Mouse (Mus musculus) kidney, embryonic 16.5 days (tissue): ENCODE measurements around the gene Pkd1l1. TPM values are rescaled to one million over a fixed set of nuclear protein-coding genes. Genes with fewer than 3 reads are reported as not detected.

Source experiments
- ATAC-seq: fragments of 200-750 bp; cut with Nextera tagmentation; 2 replicates; pipeline ENCODE4 v1.8.0; 2017; ENCODE audit warnings: moderate TSS enrichment; ENCODE audit not compliant: low FRiP score, low TSS enrichment
- H3K27ac ChIP-seq: fragments of 300-500 bp; sonication (generic); 2 replicates; pipeline ENCODE4 v1.5.1; 2014; ENCODE audit warnings: low read length
- H3K27me3 ChIP-seq: fragments of 300-500 bp; sonication (generic); 2 replicates; pipeline ENCODE4 v1.6.1; 2014; ENCODE audit warnings: low read length, control low read depth, mixed read lengths; ENCODE audit not compliant: insufficient read depth
- H3K36me3 ChIP-seq: fragments of 300-500 bp; sonication (generic); 2 replicates; pipeline ENCODE4 v1.6.1; 2014; ENCODE audit warnings: low read length, control low read depth, mixed read lengths; ENCODE audit not compliant: insufficient read depth
- H3K4me1 ChIP-seq: fragments of 300-500 bp; sonication (generic); 2 replicates; pipeline ENCODE4 v1.6.1; 2014; ENCODE audit warnings: low read length, control low read depth, mixed read lengths; ENCODE audit not compliant: insufficient read depth
- H3K4me2 ChIP-seq: fragments of 300-500 bp; sonication (generic); replicated peaks from 2 replicates; pipeline ENCODE4 v1.6.1; 2014; ENCODE audit warnings: low read depth, low read length
- H3K4me3 ChIP-seq: fragments of 300-500 bp; sonication (generic); 2 replicates; pipeline ENCODE4 v1.5.1; 2014; ENCODE audit warnings: mild to moderate bottlenecking, low read length
- H3K9ac ChIP-seq: fragments of 300-500 bp; sonication (generic); replicated peaks from 2 replicates; pipeline ENCODE4 v1.6.1; 2014; ENCODE audit warnings: low read length
- H3K9me3 ChIP-seq: fragments of 300-500 bp; sonication (generic); 2 replicates; pipeline ENCODE4 v1.6.1; 2016; ENCODE audit warnings: low read length, control low read depth
- WGBS: fragments of 180-500 bp; shearing (Covaris S2); extraction: QIAGEN DNeasy Blood & Tissue Kit; methylation state at CpG from one replicate; pipeline ENCODE4 v1.1.7; 2014; 5-methylcytosine and 5-hydroxymethylcytosine counted together
- polyA plus RNA-seq: library from polyadenylated mRNA; unstranded; fragments of >200 nt; fragmentation: Nextera tagmentation; extraction: Ambion mirVana; gene quantifications from 2 replicates; pipeline ENCODE4 v1.2.1, GENCODE M21; 2015

The Pkd1l1 gene
- polyA plus RNA-seq, 1 experiment from 2014 or later, result 0.45 TPM

DNA sequence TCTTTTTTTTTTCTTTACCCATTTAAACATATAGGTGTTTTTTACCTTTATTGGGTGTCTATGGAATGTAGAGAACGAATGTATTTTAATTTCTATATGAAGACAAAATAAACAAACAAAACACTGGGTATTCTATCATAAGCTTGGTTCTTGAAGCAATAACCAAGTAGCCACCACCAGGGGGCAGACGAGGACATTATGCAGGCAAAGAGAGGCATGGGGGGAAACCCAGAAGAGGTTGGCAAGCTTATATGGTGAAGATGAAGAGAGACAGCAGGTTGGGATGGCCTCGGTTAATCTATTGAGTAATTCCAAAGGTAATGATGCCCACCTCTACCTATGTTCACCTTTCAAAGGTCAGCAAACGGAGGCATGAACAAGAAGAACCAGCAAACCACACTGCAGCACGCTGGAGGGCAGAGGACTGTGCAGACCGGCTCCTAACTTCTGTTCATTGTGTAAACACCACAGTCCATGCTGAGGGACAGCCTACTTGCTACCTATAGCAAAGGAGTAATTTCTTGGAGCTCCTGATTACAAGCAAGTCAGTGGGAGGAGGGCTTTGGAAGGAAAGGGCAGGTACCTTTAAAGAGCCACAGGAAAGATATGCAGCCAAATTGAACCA lies 10.3 kb upstream of the Pkd1l1 start:
- H3K4me2 ChIP-seq, result no peak overlapping the region
- no peaks in the 10 kb centered on the region for H3K27me3 ChIP-seq
- no peak for ATAC-seq
- WGBS, result 42% methylated on average over 6 of the region's 6 CpGs
- H3K4me3 ChIP-seq, result no peak overlapping the region
- no peaks in the 10 kb centered on the region for H3K4me1 ChIP-seq
- no peaks in the 10 kb centered on the region for H3K36me3 ChIP-seq
- H3K9me3 ChIP-seq, result no peaks in the 10 kb centered on the region
- H3K9ac ChIP-seq, result no peak overlapping the region
- no peak overlapping the region for H3K27ac ChIP-seq

DNA sequence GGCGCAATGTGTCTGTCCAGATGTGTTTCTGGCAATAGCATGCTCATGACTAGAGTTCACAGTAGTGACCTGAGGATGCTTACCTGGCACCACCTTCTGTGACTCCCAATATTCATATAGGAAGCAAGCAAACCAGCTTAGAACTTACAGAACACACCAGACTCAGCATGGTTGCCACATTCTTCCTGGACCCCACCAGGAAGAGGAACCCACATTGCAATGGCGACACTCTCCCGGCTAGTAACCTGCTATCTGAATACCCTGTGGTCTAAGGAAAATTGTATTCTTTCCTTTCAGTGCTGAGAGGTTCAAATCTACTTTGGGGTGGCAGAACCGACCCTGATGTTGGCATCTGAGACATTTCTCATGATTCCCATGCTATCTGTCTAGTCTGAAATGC lies 5.1 kb upstream of the Pkd1l1 start:
- H3K4me3 ChIP-seq, result no peak overlapping the region
- peaks cover 4% of the 10 kb centered on the region; the same call in 1 of the 2 replicates for H3K4me1 ChIP-seq
- H3K4me2 ChIP-seq, result no peak overlapping the region
- H3K27ac ChIP-seq, result no peak overlapping the region
- no peak overlapping the region for H3K9ac ChIP-seq
- H3K27me3 ChIP-seq, result no peaks in the 10 kb centered on the region
- H3K36me3 ChIP-seq, result no peaks in the 10 kb centered on the region
- H3K9me3 ChIP-seq, result no peaks in the 10 kb centered on the region
- ATAC-seq, result no peak
- WGBS, result 86% methylated on average over 4 of the region's 4 CpGs

DNA sequence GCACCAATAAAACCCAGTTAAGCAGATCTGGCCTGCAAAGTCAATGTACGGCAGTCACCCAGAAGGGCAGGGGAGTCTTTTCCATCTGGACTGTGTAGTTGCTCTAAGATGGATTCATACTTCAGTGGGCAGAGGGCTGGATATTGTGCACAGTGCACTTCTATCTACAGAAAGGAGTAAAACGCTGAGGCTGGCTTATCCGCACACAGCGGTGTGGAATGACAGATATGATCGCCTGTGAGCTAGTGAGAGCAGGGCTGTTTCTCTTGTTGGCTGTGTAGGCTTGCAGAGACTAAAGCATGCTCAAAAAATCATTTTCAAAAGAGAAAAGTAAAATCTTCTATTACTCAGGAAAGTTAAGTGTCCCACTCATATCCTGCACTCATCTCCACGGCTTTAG lies 973 bp downstream of the Pkd1l1 start:
- Histone ChIP-seq H3K4me3 (no peak overlapping the region), H3K9me3 (no peaks in the 10 kb centered on the region), H3K4me1 (peaks cover 4% of the 10 kb centered on the region; the same call in 1 of the 2 replicates), H3K27me3 (no peaks in the 10 kb centered on the region), H3K9ac (no peak overlapping the region), H3K27ac (no peak overlapping the region), H3K4me2 (no peak overlapping the region), H3K36me3 (no peaks in the 10 kb centered on the region)
- no peak for ATAC-seq
- 79% methylated on average over 6 of the region's 6 CpGs for WGBS

GRCm38 (mm10) chr11:8970509-8970908 lies 2.6 kb downstream of the Pkd1l1 start:
- Histone ChIP-seq H3K9ac (no peak overlapping the region), H3K36me3 (no peaks in the 10 kb centered on the region), H3K4me1 (no peaks in the 10 kb centered on the region), H3K9me3 (no peaks in the 10 kb centered on the region), H3K27me3 (no peaks in the 10 kb centered on the region), H3K4me3 (no peak overlapping the region), H3K27ac (no peak overlapping the region), H3K4me2 (no peak overlapping the region)
- 67% methylated on average over 9 of the region's 9 CpGs for WGBS
- no peak for ATAC-seq

DNA sequence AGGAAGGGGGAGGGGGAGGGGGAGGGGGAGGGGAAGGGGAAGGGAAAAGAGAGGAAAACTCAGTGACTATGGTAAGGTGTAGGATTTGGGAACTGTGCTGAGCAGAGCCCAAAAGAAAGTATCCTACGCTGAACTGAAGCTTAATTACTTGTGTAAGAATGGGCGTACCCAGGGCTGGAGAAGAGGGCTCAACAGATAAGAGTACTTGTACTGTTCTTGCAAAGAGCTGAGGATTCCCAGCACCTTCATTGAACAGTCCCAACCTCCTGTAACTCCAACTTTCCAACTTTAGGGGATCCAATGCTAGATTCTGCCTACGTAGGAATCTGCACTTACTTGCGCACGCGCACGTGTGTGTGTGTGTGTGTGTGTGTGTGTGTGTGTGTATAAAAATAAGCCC lies 5.0 kb downstream of the Pkd1l1 start:
- Histone ChIP-seq H3K9ac (no peak overlapping the region), H3K9me3 (no peaks in the 10 kb centered on the region), H3K4me2 (no peak overlapping the region), H3K36me3 (no peaks in the 10 kb centered on the region), H3K27me3 (no peaks in the 10 kb centered on the region), H3K4me1 (no peaks in the 10 kb centered on the region), H3K4me3 (no peak overlapping the region), H3K27ac (no peak overlapping the region)
- ATAC-seq, result no peak
- 95% methylated on average over 7 of the region's 7 CpGs for WGBS

DNA sequence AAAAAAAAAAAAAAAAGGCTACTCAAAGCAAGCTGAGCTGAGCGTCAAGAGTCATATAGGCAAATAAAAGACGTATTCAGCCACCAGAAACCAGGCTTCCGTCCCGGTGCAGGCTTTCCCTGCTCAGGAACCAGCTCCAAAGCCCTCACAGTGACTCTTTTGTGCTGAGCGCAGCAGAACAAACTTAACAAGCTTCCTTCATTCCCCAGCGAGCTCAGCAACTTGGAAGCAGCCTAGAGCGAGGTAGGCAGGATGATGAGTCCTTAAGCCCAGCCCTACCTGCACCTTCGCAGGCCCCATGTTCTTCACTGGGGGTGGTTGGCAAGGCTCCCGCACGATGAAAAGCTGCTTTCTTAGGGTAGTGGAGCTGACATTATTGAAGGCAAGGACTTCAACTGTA lies 14.5 kb downstream of the Pkd1l1 start:
- no peak overlapping the region for H3K9ac ChIP-seq
- 61% methylated on average over 10 of the region's 10 CpGs for WGBS
- no peaks in the 10 kb centered on the region for H3K27me3 ChIP-seq
- H3K36me3 ChIP-seq, result no peaks in the 10 kb centered on the region
- H3K27ac ChIP-seq, result no peak overlapping the region
- H3K9me3 ChIP-seq, result no peaks in the 10 kb centered on the region; the same call in 1 of the 2 replicates
- no peak overlapping the region for H3K4me2 ChIP-seq
- H3K4me3 ChIP-seq, result no peak overlapping the region
- no peak for ATAC-seq
- H3K4me1 ChIP-seq, result 0 out of 2 replicates have a peak, but pooled peaks cover 3% of the 10 kb centered on the region

DNA sequence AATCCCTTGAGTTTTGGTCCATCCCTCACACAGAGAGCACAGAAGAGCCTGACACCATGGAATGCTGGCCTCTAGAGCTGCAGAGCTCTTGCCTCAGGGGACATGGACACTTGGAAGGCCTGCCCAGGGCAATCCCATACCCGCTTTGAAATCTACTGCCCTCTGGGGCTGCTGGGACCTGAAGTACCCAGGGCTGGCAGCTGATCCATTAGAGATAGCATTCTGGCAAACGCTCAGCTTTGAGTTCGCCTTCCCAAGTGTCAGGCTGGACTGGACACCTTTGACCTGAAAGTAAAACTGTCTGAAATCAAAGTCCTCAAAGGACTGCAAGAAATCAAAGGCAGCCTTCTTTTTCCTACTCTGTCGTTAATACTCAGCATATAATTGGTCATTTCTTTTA lies 15.0 kb downstream of the Pkd1l1 start:
- no peak overlapping the region for H3K4me2 ChIP-seq
- no peak overlapping the region for H3K4me3 ChIP-seq
- no peaks in the 10 kb centered on the region for H3K27me3 ChIP-seq
- WGBS, result 41% methylated on average over 4 of the region's 4 CpGs
- no peaks in the 10 kb centered on the region; the same call in 1 of the 2 replicates for H3K9me3 ChIP-seq
- no peak overlapping the region for H3K9ac ChIP-seq
- 0 out of 2 replicates have a peak overlapping the region, but pooled peaks have one; percentile 12 for H3K27ac ChIP-seq
- no peaks in the 10 kb centered on the region for H3K36me3 ChIP-seq
- no peak for ATAC-seq
- 0 out of 2 replicates have a peak, but pooled peaks cover 3% of the 10 kb centered on the region for H3K4me1 ChIP-seq

DNA sequence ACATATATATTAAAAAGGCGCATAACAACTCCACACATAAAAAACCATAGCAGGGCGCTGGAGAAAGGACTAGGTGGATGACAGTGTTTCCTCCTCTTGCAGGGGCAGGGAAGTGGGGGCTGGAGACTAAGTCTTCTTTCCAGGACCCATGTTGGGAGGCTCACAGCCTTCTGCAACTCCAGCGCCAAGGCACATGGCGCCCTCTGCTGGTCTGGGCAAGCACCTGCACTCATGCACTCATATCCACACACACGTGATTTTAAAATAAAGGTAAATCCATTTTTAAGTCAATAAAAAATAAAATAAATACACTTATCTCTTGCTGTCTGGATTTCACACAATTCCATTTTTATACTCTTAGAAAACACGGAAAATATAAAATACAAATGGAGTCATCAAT lies 16.0 kb downstream of the Pkd1l1 start:
- H3K4me3 ChIP-seq, result no peak overlapping the region
- no peak overlapping the region for H3K27ac ChIP-seq
- no peak overlapping the region for H3K9ac ChIP-seq
- 0 out of 2 replicates have a peak, but pooled peaks cover 3% of the 10 kb centered on the region for H3K4me1 ChIP-seq
- H3K9me3 ChIP-seq, result no peaks in the 10 kb centered on the region; the same call in 1 of the 2 replicates
- no peaks in the 10 kb centered on the region for H3K36me3 ChIP-seq
- WGBS, result 70% methylated on average over 6 of the region's 6 CpGs
- H3K27me3 ChIP-seq, result no peaks in the 10 kb centered on the region
- ATAC-seq, result no peak
- no peak overlapping the region for H3K4me2 ChIP-seq

DNA sequence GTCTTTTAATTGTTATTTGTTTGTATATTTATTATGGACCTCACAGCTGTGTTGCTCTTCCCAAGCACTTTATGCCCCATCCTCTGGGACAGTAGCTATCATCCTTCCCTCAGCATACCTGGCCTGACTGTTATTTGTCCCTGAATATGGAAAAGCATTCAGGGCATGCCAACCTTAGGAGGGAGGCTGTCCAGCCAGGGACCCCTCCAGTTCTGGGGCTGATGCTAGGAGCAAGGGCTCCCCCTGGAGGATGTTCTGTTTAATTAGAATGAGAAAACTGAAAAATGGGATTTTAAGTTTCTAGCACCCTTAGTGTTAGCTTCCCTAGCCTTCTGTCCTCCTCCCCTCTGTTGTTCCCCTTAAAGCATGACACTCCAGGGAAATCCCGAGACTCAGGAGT lies 17.4 kb downstream of the Pkd1l1 start:
- peak; percentile 75; the same call in 1 of the 2 replicates for ATAC-seq
- Histone ChIP-seq H3K27me3 (no peaks in the 10 kb centered on the region), H3K9me3 (no peaks in the 10 kb centered on the region; the same call in 1 of the 2 replicates), H3K9ac (no peak overlapping the region), H3K36me3 (no peaks in the 10 kb centered on the region), H3K4me1 (0 out of 2 replicates have a peak, but pooled peaks cover 3% of the 10 kb centered on the region), H3K4me3 (no peak overlapping the region), H3K27ac (no peak overlapping the region), H3K4me2 (no peak overlapping the region)
- WGBS, result 21% methylated on average over 1 of the region's 1 CpGs

GRCm38 (mm10) chr11:8949765-8950430 lies 23.2 kb downstream of the Pkd1l1 start:
- WGBS, result 70% methylated on average over 6 of the region's 6 CpGs

More at GRCm38 (mm10) chr11:8949765-8950430, 23.2 kb downstream of the Pkd1l1 start:
- no peak overlapping the region for H3K4me2 ChIP-seq
- H3K27ac ChIP-seq, result no peak overlapping the region
- no peaks in the 10 kb centered on the region for H3K9me3 ChIP-seq
- H3K4me3 ChIP-seq, result no peak overlapping the region
- no peaks in the 10 kb centered on the region for H3K27me3 ChIP-seq
- no peaks in the 10 kb centered on the region for H3K4me1 ChIP-seq
- ATAC-seq, result no peak
- no peak overlapping the region for H3K9ac ChIP-seq
- no peaks in the 10 kb centered on the region for H3K36me3 ChIP-seq
